Mouse (Mus musculus): ENCODE results near the gene Them7.

DNA sequence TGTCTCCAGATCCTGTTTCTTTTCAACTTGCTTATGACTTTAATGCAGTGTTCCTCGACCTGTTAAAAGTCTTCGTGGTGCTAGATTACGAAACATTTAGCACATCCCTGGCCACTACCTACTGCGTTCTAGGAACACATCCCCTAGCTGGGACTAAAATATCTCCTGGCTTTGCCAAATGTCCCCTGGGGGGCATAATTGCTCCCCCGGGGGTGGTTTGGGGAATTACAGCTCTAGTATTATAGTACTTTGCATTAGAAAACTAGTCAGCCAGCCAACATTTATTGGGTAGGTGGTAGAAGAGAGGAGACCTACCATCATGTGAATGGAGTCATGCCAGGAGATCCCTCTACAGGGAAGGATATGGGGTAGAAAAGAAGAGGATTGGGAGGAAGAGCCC is 101.9 kb downstream of the Them7 start:
- TF ChIP-seq CTCF (IDR thresholded peaks at IDR 0.05; ENCODE audit: borderline replicate concordance, insufficient read depth, low read length) (no peak), POLR2A (IDR thresholded peaks at IDR 0.05; ENCODE audit: low read depth, low read length) (no peak)

Data from embryonic fibroblast, embryonic 13.5 days (primary cell).